Mouse (Mus musculus) lung, embryonic 14.5 days (tissue): ENCODE measurements around the gene Man1c1. TPM values are rescaled to one million over a fixed set of nuclear protein-coding genes. Genes with fewer than 3 reads are reported as not detected.
A peak's percentile ranks its signal among the peaks of the same experiment; 100 is the strongest.

Source experiments
- ATAC-seq: fragments of 200-750 bp; cut with Nextera tagmentation; 2 replicates; pipeline ENCODE4 v1.8.0; 2017; ENCODE audit warnings: mild to moderate bottlenecking, moderate TSS enrichment, moderate library complexity; ENCODE audit not compliant: insufficient read depth
- DNase-seq: peaks from one replicate; pipeline ENCODE4 v3.0.0-alpha.2; 2015
- H3K27ac ChIP-seq: fragments of 300-500 bp; sonication (generic); 2 replicates; pipeline ENCODE4 v1.5.1; 2014; ENCODE audit warnings: low read depth, mild to moderate bottlenecking, moderate library complexity
- H3K27me3 ChIP-seq: fragments of 300-500 bp; sonication (generic); 2 replicates; pipeline ENCODE4 v1.6.1; 2014; ENCODE audit warnings: low read length, control low read depth; ENCODE audit not compliant: insufficient read depth
- H3K36me3 ChIP-seq: fragments of 300-500 bp; sonication (generic); 2 replicates; pipeline ENCODE4 v1.6.1; 2014; ENCODE audit warnings: control low read depth; ENCODE audit not compliant: insufficient read depth
- H3K4me1 ChIP-seq: fragments of 300-500 bp; sonication (generic); 2 replicates; pipeline ENCODE4 v1.6.1; 2014; ENCODE audit warnings: antibody characterized with exemption, control low read depth; ENCODE audit not compliant: insufficient read depth
- H3K4me2 ChIP-seq: fragments of 300-500 bp; sonication (generic); 2 replicates; pipeline ENCODE4 v1.6.1; 2014; ENCODE audit warnings: mild to moderate bottlenecking
- H3K4me3 ChIP-seq: fragments of 300-500 bp; sonication (generic); 2 replicates; pipeline ENCODE4 v1.5.1; 2014; ENCODE audit warnings: low read depth, low read length
- H3K9ac ChIP-seq: fragments of 300-500 bp; sonication (generic); 2 replicates; pipeline ENCODE4 v1.6.1; 2014
- H3K9me3 ChIP-seq: fragments of 300-500 bp; sonication (generic); 2 replicates; pipeline ENCODE4 v1.6.1; 2016; ENCODE audit warnings: low read depth, low read length, control low read depth
- CTCF ChIP-seq: IDR thresholded peaks from 2 replicates; pipeline ENCODE4 v1.5.1; 2016; ENCODE audit warnings: antibody characterized with exemption, low read depth
- WGBS: fragments of 180-500 bp; shearing (Covaris S2); extraction: QIAGEN DNeasy Blood & Tissue Kit; methylation state at CpG from one replicate; pipeline ENCODE4 v1.1.7; 2014; 5-methylcytosine and 5-hydroxymethylcytosine counted together
- polyA plus RNA-seq: library from polyadenylated mRNA; unstranded; fragments of >200 nt; fragmentation: Nextera tagmentation; extraction: Ambion mirVana; gene quantifications from 2 replicates; pipeline ENCODE4 v1.2.1, GENCODE M21; 2014

Man1c1 gene
- polyA plus RNA-seq, 1 experiment from 2014 or later: 3.3 TPM

DNA sequence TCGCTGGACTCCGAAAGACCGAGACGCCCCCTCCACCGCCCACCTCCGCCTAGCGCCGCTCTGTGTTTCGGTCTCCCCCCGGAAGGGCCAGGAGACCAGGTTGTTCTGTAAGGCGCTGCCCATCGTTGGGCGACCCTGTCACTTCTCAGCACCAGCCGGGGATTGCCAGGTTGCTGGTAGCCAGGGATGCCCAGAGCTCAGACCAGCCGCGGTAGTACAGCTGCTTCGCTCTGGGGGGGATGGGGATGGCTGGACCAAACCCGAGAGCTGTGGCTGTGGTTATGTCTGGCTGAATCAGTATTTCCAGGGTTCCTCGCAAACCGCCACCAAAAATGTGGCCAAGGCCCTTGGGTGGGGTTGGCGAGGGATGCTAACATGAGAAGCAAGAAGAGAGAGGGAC, 500 bp upstream of the Man1c1 start:
- peak; percentile 51 for ATAC-seq
- TF ChIP-seq CTCF: no peak
- Histone ChIP-seq H3K27ac (no peak overlapping the region), H3K27me3 (peaks cover 25% of the 10 kb centered on the region), H3K4me2 (peak overlapping the region; percentile 96), H3K9me3 (no peaks in the 10 kb centered on the region), H3K36me3 (no peaks in the 10 kb centered on the region), H3K4me3 (peak overlapping the region; percentile 59), H3K4me1 (no peaks in the 10 kb centered on the region), H3K9ac (peak overlapping the region; percentile 48)
- 1% methylated on average over 21 of the region's 21 CpGs for WGBS
- no peak for DNase-seq

DNA sequence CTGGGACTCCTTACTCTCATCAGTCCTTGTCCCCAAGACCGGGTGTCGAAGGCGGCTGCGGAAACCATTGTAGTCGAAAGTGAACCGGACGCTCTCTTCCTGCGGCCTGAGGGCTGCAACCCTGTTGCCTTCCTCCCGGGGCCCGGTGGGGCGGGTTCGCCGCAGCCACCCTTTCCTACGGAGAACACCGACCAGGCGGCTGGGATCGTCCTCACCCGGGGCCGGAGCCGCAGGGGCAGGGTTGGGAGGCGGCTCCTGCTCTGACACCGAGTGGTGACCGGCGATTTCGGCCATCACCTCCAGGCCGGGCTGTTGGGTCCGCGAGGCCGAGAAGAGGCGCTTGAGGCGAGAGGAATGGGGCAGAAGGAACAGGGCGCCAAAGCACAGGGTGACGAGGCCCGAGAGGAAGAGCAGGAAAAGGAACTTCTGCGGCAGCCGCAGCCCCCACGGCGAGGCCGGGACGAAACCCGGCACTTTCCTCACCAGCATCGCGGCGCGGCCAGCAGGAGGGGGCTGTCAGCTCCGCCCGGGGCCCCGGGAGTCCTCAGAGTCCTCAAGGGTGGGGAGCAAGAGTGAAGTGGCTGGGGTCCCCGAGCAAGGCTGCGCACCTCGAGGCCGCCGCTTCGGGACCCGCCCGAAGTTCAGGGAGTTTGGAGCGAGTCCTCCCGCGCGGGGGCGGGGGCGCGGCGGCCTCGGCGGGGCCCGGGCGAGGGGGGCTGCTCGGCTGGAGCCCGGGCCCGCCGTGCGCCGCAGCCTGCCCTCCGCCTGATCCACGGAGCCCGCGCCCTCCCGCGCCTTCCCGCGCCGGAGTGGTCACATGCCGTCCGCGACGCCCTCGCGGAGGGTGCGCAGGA, 882 bp downstream of the Man1c1 start:
- DNase-seq (peak; percentile 43), ATAC-seq (no peak)
- Histone ChIP-seq H3K9me3 (no peaks in the 10 kb centered on the region), H3K4me2 (peak overlapping the region; percentile 96), H3K4me3 (peak overlapping the region; percentile 59), H3K27me3 (peaks cover 25% of the 10 kb centered on the region), H3K27ac (peak overlapping the region; percentile 10; the same call in 1 of the 2 replicates), H3K4me1 (no peaks in the 10 kb centered on the region), H3K36me3 (no peaks in the 10 kb centered on the region), H3K9ac (peak overlapping the region; percentile 59)
- under 1% methylated on average over 85 of the region's 90 CpGs for WGBS
- TF ChIP-seq CTCF: no peak

DNA sequence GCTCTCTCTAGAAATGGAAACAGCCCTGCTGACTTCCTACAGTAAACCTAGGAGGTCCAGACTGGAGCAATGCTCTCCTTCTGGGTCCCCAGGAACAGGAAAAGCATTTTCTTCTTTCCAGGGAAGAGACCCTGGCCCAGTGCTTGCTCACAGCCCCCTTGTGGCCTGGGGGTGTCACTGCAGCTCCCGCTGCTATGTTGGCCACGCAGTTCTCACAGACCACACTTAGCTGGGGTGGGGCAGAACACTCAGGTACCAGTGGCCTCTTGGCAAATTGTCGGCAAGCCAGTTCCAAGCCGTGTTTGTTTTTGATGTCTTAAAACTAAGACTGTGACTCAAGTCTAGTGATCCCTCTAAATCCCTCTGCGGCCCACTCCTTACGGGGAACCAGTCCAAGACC, 2.2 kb downstream of the Man1c1 start:
- Histone ChIP-seq H3K4me3 (peak overlapping the region; percentile 59; the same call in 1 of the 2 replicates), H3K4me1 (no peaks in the 10 kb centered on the region), H3K4me2 (peak overlapping the region; percentile 96), H3K36me3 (no peaks in the 10 kb centered on the region), H3K9me3 (no peaks in the 10 kb centered on the region), H3K27ac (no peak overlapping the region), H3K27me3 (peaks cover 25% of the 10 kb centered on the region), H3K9ac (no peak overlapping the region; the same call in 1 of the 2 replicates)
- DNase-seq (peak; percentile 85), ATAC-seq (no peak)
- WGBS: 33% methylated on average over 6 of the region's 6 CpGs
- peak; percentile 98 for TF ChIP-seq CTCF

DNA sequence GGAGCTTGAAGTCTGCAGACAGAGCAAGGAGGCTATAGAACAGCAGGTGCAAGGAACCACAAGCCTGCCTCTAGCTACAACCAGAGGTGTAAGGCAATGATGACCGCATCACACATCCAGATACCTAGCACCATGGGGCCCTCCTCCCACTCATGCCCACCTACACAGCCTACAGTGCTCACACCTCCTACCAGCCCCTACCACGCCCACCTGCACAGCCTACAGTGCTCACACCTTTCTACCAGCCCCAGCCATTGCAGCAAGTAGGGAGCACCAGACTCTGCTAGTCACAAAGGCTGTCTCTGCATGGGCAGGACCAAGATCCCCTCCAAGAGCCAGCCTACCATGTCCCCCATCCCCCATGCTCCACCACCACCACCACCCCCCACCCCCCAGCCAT, 3.2 kb downstream of the Man1c1 start:
- no peak overlapping the region for H3K4me2 ChIP-seq

DNA sequence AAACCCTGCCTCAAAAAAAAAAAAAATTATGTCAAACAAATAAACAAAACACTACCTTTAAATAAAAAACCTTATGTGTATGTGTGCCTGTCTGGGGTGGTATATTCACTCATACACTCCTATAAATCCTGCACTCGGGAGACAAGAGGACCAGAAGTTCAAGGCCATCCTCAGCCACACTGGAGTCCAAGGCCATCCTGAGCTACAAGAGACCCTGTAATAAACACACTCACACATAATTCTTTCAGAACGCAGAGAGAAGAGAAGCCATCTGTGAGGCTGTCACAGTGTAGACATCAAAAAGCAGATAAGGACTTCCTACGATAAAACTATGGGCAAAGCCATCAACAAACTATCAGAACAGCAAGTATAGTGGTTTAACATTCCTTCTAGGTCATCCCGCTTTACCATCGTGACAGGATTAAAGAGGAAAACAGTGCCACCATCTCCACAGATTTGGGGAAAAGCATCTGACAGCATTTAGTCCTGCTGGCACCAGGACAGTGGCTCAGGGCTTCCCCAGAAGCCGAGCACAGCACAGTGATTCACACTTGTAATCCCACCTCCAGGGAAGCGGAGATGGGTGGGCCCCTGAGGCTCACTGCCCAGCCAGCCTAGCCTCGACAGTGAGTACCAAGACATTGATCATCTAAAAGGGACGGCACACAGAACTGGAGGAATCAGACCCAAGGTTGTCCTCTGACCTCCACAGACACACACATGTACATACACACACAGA, 10.7 kb downstream of the Man1c1 start:
- DNase-seq (no peak), ATAC-seq (no peak)
- H3K27me3 ChIP-seq: no peaks in the 10 kb centered on the region
- H3K4me2 ChIP-seq: no peak overlapping the region
- no peak overlapping the region for H3K4me3 ChIP-seq
- WGBS: 56% methylated on average over 9 of the region's 9 CpGs
- no peaks in the 10 kb centered on the region for H3K4me1 ChIP-seq
- H3K9me3 ChIP-seq: no peaks in the 10 kb centered on the region
- H3K36me3 ChIP-seq: no peaks in the 10 kb centered on the region
- TF ChIP-seq CTCF: no peak
- H3K27ac ChIP-seq: no peak overlapping the region
- no peak overlapping the region for H3K9ac ChIP-seq

More for the DNA sequence above, 3.2 kb downstream of the Man1c1 start:
- Histone ChIP-seq H3K27me3 (peaks cover 25% of the 10 kb centered on the region), H3K9ac (no peak overlapping the region), H3K9me3 (no peaks in the 10 kb centered on the region), H3K4me1 (no peaks in the 10 kb centered on the region), H3K27ac (no peak overlapping the region), H3K4me3 (no peak overlapping the region), H3K36me3 (no peaks in the 10 kb centered on the region)
- no peak for TF ChIP-seq CTCF
- ATAC-seq: no peak
- DNase-seq: no peak
- whole genome bisulfite sequencing: 78% methylated on average over 2 of the region's 2 CpGs

- no peak overlapping the region for H3K9ac ChIP-seq
- no peaks in the 10 kb centered on the region for H3K9me3 ChIP-seq
- no peaks in the 10 kb centered on the region for H3K27me3 ChIP-seq
- no peaks in the 10 kb centered on the region for H3K4me1 ChIP-seq
- no peak for ATAC-seq
- H3K36me3 ChIP-seq: no peaks in the 10 kb centered on the region
- 90% methylated on average over 1 of the region's 1 CpGs for whole genome bisulfite sequencing
- DNase-seq: no peak
- H3K27ac ChIP-seq: no peak overlapping the region
- no peak for TF ChIP-seq CTCF
- no peak overlapping the region for H3K4me3 ChIP-seq
- no peak overlapping the region for H3K4me2 ChIP-seq
These were observed 11.7 kb downstream of the Man1c1 start for GRCm38 (mm10) chr4:134692388-134692787.
